Mouse (Mus musculus): ENCODE measurements around the gene Adh6b. TPM values are rescaled to one million over a fixed set of nuclear protein-coding genes. Genes with fewer than 3 reads are reported as not detected.

The Adh6b gene
- not detected for total RNA-seq (2021)

DNA sequence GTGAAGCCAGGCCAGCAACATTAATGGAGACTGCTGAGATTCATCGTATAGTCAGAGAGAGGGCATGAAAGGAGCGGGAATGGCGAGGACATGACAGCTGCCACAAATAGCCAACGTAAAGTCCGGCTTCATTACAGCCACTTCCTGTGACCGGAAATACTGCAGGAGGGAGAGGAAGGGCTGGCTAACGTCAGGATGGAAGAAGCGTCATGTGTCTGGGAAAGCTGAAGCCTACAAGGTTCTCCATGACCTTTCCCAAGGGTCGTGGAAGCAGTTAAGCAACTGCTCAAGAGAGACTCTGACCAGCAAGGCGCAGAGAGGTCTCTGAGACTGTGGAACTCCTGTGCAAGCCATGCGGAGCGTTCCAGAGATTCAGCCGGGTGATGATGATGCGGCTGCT, at the start of gene Adh6b:
Adh6b (plus strand) TSS at position 305 of the 400 bp plus-strand sequence.
- intact Hi-C loops (cut with DNase I), result no loop called here
- no peak for DNase-seq (ENCODE audit: extremely low spot score in 1 of 2, low spot score in 2 of 2)

DNA sequence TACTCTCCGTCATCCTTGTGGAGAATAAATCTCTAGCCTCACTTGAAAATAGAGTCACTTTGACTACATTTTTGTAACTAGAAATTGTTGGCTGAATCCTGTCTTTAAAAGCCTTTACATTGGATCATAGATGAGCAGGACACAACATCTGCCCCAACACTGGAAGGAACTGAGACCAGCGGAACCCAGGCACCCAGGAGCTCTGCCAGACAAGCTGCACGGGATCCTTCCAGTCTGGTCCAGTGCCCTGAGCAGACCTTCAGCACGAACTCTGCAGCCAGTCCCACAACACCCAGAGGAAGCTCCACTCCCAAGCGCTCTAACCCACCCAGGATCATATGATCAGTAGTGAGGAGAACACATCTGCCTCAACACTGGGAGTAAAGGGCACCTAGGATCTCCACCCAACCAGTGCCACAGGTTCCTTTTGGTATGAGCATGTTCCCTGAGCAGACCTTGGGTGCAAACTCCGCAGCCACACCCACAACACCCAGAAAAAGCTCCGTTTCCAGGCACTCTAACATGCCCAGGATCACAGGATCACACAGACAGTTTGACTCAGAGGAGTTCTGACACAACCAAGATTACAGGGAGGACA, 48.2 kb upstream of the Adh6b start:
- intact Hi-C loops (cut with DNase I), result no loop called here
- DNase-seq (ENCODE audit: extremely low spot score in 1 of 2, low spot score in 2 of 2), result no peak

DNA sequence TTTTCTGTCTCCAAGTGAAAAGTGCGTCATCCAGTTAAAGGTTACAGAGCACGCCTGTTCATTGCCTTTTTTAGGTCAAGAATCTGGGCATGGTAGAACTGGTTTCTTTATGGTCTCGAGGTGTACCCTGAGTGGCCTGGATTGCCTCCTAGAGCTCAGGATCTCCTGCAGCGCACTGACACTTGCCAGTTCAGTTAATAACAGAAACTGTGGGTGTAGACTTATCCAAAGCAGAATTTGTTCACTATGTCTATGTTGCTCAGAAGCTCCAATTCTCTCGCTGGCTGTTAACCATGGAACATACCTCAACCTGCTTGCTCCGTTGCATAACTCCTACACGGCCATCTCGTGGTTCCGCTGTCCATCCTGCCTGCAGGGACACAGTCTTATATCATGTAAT, 41.4 kb upstream of the Adh6b start:
- DNase-seq (ENCODE audit: extremely low spot score in 1 of 2, low spot score in 2 of 2), result no peak
- intact Hi-C loops (cut with DNase I), result no loop called here

DNA sequence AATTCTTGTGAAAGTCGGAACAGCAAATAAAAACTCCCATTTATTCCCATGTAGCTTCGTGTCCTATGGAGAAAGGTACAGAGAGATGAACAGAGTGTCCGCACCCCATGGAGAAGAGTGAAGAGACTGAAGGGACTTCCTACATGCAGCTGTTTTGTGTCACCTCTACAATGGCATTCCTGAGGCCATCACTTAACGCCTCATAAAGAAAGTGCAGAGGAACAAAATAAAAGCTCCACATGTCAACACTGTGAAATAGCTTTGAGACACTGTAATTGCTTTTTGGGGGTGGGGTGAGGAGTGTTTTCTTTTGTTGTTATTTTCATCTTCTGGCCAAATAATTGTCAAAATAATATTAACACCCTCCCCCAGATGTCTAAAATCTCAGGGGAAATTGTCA, 38.9 kb upstream of the Adh6b start:
- intact Hi-C loops (cut with DNase I), result no loop called here

DNA sequence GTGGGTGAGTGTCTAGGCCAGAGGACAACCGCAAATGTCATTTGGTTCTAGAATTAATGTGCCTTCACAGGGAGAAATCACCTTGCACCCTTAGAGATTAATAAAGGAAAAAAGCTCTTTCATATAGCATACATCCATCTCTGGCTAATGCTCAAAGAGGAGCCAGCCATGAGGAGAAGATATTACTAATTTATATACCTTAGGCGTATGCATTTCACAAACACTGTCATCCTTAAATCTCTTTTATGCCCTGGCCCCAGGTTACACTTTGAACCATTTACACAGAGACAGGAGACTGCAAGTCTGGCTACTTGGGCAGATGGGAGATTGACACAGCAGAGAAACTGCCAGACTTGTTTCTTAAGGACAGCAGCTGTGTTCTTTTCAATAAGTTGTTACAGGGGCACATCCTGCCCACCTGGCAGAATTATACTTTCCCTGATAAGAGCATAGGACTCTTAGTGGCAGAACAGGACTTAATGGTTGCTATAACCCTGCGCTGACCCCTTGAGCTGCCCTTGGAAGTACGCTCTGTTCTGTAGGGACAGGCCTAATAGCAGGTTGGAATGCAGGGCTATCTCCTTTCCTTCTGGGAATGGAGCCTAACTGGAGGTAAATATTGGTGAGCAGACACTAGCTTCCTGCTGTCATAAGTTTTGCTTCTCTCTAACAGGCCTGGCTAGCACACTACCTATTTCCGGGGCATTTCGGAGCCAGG, 37.6 kb upstream of the Adh6b start:
- intact Hi-C loops (cut with DNase I), result no loop called here
- DNase-seq (ENCODE audit: extremely low spot score in 1 of 2, low spot score in 2 of 2), result no peak

More for the DNA sequence above, 38.9 kb upstream of the Adh6b start:
- no peak for DNase-seq (ENCODE audit: extremely low spot score in 1 of 2, low spot score in 2 of 2)

DNA sequence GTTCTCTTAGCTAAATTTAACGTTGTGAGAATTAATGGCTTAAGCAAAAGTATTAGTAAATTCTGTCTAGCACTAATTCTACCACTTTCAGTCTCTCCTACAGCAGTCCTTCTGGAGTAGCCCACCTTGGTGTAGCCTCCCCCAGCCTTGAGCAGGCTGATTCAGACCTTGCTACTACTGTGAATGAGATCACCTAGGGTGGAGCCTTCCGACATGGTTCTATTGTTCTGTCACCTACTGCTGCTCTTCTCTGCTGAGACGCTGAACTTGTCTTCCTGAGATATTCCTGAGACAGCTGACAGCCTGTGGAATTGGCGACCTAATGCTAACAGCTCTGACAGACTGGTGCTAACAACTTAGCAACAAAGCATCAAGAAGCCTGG, 37.1 kb upstream of the Adh6b start:
- intact Hi-C loops (cut with DNase I), result no loop called here
- DNase-seq (ENCODE audit: extremely low spot score in 1 of 2, low spot score in 2 of 2), result no peak

DNA sequence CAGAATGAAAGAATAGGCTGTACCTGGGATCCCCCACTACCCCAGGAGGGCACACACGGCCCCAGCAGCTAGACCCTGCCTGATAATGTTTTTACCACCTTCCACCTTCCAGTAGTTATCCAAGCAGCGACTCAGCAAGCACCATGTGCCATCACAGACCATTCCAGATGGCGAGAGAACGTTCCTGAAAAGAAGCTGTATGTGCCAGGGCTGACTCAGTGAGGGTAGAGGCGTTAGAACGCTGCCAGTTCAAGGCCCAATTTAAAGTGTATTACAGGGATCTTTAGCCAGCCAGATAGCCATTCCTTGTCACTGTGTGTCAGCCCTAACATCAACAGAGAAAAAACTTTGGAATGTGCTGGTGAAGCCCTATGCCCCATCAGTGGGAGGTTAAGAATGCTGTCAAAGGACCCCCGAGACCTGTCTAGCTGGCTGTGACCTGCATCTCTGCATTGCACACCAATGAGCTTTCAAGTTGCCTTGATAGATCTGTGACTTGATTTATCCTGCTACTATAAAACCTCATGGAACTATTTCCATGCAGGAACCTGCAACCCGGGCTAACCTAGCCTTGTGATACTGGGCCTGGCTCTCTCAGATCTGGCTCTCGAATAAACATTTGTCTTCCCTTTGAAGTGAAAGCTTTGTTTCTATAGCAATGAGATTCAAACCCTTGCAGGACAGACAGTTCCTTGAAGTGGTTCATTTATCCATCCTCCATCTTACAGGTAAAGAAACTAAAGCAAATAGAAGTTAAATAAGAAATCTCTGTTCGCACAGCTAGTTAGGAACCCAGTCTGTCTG, 35.9 kb upstream of the Adh6b start:
- DNase-seq (ENCODE audit: extremely low spot score in 1 of 2, low spot score in 2 of 2), result no peak
- intact Hi-C loops (cut with DNase I), result no loop called here

DNA sequence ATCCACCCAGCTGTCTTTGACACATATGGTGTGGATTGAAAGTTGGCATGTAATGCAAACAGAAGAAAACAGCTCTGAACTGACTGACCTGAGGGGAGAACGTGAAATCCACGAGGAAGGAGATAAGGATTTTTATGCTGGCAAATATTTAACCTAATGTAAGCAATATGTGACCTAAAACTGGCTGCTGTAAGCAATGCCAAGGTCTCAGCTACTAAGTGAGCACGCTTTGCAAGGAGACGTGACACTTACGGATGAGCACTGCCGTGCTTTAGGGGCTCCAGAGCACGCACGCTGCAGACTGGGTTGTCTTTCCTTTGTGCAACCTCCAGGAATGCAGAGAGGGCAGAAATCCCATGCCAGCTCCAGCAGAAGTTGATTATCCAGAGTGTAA, 35.3 kb upstream of the Adh6b start:
- no peak for DNase-seq (ENCODE audit: extremely low spot score in 1 of 2, low spot score in 2 of 2)
- intact Hi-C loops (cut with DNase I), result no loop called here

DNA sequence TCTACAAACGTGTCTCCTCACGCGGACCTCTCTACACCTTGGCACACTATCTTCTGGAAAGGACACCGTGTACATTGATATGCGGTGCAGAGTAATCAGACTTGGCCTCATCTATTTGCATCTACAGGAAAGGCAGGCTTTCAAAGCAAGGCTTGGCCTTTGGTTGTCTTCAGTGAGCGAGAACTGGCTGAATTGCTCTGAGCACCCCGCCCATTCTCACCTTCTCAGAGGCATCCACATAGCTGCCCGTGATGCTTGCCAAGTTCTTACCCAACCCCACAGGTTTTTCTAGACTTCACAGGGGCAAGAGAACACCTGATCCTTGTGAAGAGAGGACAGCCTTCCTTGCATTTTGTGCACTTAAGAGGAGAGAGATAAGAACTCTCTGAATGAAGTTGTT, 31.7 kb upstream of the Adh6b start:
- no peak for DNase-seq (ENCODE audit: extremely low spot score in 1 of 2, low spot score in 2 of 2)
- intact Hi-C loops (cut with DNase I), result no loop called here

DNA sequence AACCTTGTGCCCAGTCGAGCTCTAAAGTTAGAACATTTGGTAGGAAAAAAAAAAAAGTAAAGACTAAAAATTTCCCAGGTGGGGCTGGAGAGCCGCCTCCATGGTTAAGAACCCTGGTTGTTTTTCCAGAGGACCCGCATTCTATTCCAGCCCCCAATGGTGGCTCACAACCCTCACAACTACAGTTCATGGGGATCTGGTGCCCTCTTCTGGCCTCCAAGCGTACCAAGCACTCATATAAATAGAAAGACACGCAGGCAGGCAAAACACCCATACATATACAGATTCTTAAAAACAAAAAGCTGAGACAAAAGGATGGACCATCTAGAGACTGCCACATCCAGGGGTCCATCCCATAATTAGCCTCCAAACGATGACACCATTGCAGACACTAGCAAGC, 30.6 kb upstream of the Adh6b start:
- intact Hi-C loops (cut with DNase I), result no loop called here
- DNase-seq (ENCODE audit: extremely low spot score in 1 of 2, low spot score in 2 of 2), result no peak

DNA sequence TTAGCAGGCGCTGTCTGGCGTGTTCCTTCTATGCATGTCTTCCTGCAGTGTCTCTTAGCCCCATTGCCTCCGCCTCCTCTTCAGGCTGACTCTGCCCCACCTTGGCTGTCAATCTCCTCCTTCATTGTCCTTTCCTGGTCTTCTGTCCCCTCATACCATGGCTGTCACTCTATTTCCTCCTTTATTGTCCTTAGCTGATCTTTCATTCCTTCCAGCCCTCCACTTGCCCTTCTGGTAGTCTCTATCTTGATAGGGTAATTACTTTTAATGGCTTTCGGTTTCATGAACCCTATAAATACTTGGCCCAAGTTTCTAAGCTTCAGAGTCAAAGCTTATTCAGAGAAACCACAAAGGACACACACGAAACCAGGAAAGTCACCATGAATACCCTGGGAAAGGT, 28.6 kb upstream of the Adh6b start, which contains the start of gene Adh6a:
Adh6a (plus strand) TSS at position 322 of the 400 bp plus-strand sequence.
- no peak for DNase-seq (ENCODE audit: extremely low spot score in 1 of 2, low spot score in 2 of 2)
- intact Hi-C loops (cut with DNase I), result no loop called here

DNA sequence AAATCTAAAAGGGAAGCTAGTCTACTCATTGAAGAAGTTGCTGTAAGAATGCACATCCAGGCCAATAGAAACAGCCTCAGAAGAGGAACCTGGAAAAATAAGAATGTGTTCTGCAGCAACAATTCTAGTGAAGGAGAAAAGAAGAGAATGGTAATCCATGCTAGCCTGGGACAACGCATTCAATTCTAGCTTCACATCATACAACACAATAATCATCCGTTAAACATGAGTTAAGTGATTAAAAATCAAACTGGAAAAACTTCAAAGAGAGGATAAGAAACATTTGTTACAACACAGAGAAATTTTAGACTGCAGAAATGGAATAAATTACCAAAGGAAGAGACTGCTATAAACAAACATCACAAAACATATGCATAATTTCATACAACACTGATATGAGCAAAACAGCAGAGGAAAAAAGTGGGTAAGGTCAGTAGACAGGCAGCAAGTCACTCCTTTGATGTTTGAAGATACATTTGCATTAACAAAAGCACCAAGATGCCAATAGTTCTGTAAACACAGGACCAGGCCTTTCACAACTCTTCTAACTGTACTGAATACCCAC, 24.6 kb upstream of the Adh6b start:
- intact Hi-C loops (cut with DNase I), result no loop called here
- no peak for DNase-seq (ENCODE audit: extremely low spot score in 1 of 2, low spot score in 2 of 2)

DNA sequence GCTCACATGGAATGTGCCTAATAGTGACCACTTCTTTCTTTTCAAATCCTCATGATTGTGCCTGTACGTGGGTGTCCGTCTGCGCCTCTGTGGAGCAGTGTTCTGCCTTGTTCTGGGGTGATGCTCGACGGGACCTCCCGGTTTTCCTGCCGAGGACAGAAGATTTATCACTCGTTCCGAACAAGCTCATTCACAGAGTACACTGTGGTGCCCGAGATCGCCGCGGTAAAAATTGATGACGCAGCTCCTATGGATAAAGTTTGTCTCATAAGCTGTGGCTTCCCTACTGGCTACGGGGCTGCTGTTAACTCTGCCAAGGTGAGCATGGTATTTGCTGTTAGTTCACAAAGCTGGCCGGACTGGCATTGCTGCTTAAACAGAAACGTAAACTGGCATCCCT, 16.6 kb upstream of the Adh6b start:
- intact Hi-C loops (cut with DNase I), result no loop called here
- no peak for DNase-seq (ENCODE audit: extremely low spot score in 1 of 2, low spot score in 2 of 2)

DNA sequence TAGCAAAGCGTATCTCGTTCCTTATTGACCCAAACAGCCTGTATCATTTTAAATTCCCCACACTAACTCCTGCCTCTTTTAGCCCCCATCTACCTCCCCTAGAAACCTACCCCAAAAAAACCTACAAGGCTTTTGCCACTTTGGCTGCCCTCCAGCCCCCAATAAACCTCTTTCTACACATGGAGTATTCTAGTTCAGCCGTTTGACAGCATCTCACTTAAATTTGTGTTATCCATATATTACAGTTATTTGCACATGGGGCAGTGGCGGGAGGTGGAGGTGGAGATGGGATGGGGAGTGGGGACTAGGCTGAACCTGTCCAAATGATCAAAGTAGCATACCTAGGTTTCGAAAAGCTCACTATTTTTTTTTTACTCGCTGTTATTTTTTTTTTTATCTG, 16.1 kb upstream of the Adh6b start:
- DNase-seq (ENCODE audit: extremely low spot score in 1 of 2, low spot score in 2 of 2), result no peak
- intact Hi-C loops (cut with DNase I), result no loop called here

DNA sequence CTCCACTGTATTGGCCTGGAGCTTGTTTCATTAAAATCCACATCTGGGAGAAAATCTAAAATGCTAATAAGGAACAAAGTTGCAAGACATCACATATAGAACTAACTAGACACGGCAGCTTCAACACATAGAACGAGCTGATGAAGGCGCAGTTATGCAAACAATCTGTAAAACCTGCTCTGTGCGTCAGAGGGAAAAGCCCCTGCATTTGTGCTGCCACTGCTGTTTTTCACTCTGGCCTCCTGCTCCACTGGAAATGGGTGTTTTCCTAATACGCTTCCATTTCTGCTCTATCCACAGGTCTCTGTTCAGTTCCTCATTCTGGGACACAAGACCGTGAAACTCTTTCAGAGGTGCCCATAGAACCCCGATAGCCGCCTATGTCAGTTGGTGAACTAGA, 7.7 kb upstream of the Adh6b start:
- DNase-seq (ENCODE audit: extremely low spot score in 1 of 2, low spot score in 2 of 2), result no peak
- intact Hi-C loops (cut with DNase I), result no loop called here

DNA sequence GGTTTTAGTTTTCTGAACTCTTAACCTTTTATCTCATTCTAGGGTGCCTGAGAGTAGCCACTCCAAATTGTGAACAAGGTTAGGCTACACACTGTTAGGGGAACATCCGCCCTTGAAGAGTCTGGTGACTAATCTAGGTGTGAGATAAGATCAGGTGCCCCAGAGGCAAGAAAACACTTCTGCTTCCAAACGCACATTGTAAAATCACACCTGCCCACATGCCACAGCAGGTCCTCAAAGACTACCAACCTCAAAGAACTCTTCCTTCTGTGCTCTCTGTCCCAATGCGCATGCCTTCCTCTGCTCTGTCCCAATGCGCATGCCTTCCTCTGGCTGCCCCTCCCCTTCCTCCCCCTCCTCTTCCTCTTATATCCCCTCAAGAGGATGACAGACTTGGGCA, 7.3 kb upstream of the Adh6b start:
- intact Hi-C loops (cut with DNase I), result no loop called here
- DNase-seq (ENCODE audit: extremely low spot score in 1 of 2, low spot score in 2 of 2), result no peak

DNA sequence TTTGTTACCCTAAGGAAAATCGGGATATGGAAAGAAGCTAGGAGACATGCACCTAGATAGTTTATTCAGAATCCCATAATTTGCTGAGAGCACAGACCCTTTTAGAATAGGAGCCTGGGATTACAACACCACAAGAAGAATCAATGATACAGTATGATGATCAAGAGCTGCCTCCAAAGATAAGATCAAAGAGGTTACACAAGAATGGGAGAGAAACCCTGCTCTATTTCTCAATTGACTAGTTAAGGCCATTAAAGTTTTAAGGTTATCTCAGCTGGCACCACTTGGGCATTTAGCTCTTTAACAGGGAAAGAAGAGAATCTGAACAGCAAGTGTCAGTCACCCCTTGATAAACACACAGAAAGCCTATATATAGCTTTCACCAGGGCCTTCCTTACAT, 6.0 kb upstream of the Adh6b start:
- no peak for DNase-seq (ENCODE audit: extremely low spot score in 1 of 2, low spot score in 2 of 2)
- intact Hi-C loops (cut with DNase I), result no loop called here

DNA sequence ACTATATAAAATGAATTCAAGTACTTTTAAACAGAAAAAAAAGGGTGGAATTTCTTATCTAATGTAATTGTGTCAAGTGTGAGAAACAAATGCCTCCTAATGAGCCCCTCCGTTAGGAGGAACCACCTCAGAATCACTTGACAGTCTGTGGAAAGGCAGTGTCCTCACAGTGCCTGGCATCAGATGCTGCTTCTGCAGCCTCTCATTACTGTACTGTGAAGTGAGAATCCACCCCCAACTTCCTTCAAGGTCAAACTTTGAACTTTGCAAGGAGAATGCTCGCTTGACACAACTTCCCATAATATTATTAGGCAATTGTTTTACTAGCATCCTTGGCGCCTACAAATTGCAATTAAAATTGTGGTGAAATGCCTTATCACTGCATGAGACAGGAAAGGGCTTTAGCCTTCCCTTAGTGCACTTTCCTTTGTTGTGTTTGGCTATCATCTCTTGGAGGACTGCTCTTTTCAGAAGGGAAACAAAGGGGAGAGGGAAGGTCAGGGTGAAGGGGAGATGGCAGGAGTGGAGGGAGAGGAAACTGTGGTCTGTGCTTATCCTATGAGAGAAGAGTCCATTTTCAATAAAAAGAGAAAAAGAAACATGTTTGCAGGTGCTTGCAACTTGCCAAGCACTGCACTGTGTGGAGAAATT, 5.3 kb upstream of the Adh6b start:
- DNase-seq (ENCODE audit: extremely low spot score in 1 of 2, low spot score in 2 of 2), result no peak
- intact Hi-C loops (cut with DNase I), result no loop called here

DNA sequence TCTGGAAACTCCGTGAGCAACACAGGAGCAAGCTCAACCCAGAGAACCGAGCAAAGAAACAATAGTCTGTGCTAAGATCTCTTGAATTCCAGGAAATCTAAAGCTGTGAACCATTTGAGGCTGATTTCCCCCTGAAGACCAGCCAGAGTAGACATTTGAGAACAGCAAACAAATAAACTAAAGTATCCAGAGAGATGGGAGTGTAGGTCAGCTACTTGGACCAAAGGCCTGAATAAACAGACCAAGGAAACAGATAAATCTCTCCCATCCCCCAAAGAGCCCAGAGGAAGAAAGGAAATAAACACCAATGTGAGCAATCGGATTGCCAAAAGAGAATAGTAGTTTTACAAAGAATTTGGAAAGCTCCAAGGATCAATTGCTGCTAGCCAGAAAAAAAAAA, 5.5 kb downstream of the Adh6b start:
- intact Hi-C loops (cut with DNase I), result no loop called here
- DNase-seq (ENCODE audit: extremely low spot score in 1 of 2, low spot score in 2 of 2), result no peak
